Mouse (Mus musculus) mature B cell (primary cell): ENCODE data around the gene Cycs.
"Not testable (repeated sequence)": the region's sequence is repeated elsewhere in the genome, so short reads cannot be mapped to it uniquely, and the experiment has no call there.

ENCODE experiments used
- in situ Hi-C: fragments of 300-500 bp; cut with MboI; formaldehyde crosslinking; loops from 2 replicates; pipeline ENCODE4 v1.14.3; 2019

Cycs gene

GRCm38 (mm10) chr6:50566141-50566996 lies at the start of gene Cycs:
TSS of gene Cycs (minus strand) at chr6:50566538.
- in situ Hi-C loops, result no loop called here

- in situ Hi-C loops, result no loop called here
Observed at GRCm38 (mm10) chr6:50601620-50602019, 35.3 kb upstream of the Cycs start.

GRCm38 (mm10) chr6:50598560-50598959 lies 32.2 kb upstream of the Cycs start:
- in situ Hi-C loops, result no loop called here

- in situ Hi-C loops, result no loop called here
Observed at GRCm38 (mm10) chr6:50596301-50597211, 30.2 kb upstream of the Cycs start, which contains the start of gene 4921507P07Rik. TSS of gene 4921507P07Rik (minus strand) at chr6:50596632.

- in situ Hi-C loops, result no loop called here
Observed at GRCm38 (mm10) chr6:50594372-50594771, 28.0 kb upstream of the Cycs start.

GRCm38 (mm10) chr6:50593334-50593845 lies 27.1 kb upstream of the Cycs start:
- in situ Hi-C loops, result no loop called here

- in situ Hi-C loops, result no loop called here
Observed at GRCm38 (mm10) chr6:50590234-50590633, 23.9 kb upstream of the Cycs start.

GRCm38 (mm10) chr6:50588251-50588650 lies 21.9 kb upstream of the Cycs start:
- in situ Hi-C loops, result no loop called here

- in situ Hi-C loops, result no loop called here
Observed at GRCm38 (mm10) chr6:50587412-50587811, 21.1 kb upstream of the Cycs start.

GRCm38 (mm10) chr6:50586316-50586715 lies 20.0 kb upstream of the Cycs start:
- in situ Hi-C loops, result no loop called here

- in situ Hi-C loops, result no loop called here
Observed at GRCm38 (mm10) chr6:50585733-50586132, 19.4 kb upstream of the Cycs start.

- in situ Hi-C loops, result no loop called here
Observed at GRCm38 (mm10) chr6:50571661-50572060, 5.3 kb upstream of the Cycs start.

- in situ Hi-C loops, result no loop called here
Observed at GRCm38 (mm10) chr6:50566997-50567255, 588 bp upstream of the Cycs start.

GRCm38 (mm10) chr6:50563651-50564050 lies 2.7 kb downstream of the Cycs start:
- in situ Hi-C loops, result no loop called here

- in situ Hi-C loops, result no loop called here
Observed at GRCm38 (mm10) chr6:50562421-50562820, 3.9 kb downstream of the Cycs start.

- in situ Hi-C loops, result no loop called here
Observed at GRCm38 (mm10) chr6:50560776-50561175, 5.6 kb downstream of the Cycs start.

GRCm38 (mm10) chr6:50558877-50559276 lies 7.5 kb downstream of the Cycs start:
- in situ Hi-C loops, result no loop called here

GRCm38 (mm10) chr6:50557566-50557965 lies 8.8 kb downstream of the Cycs start:
- in situ Hi-C loops, result no loop called here

GRCm38 (mm10) chr6:50554223-50554622 lies 12.1 kb downstream of the Cycs start:
- in situ Hi-C loops, result not testable (repeated sequence)

GRCm38 (mm10) chr6:50552881-50553518 lies 13.3 kb downstream of the Cycs start:
- in situ Hi-C loops, result no loop called here

- in situ Hi-C loops, result no loop called here
Observed at GRCm38 (mm10) chr6:50549791-50550190, 16.5 kb downstream of the Cycs start.

GRCm38 (mm10) chr6:50549051-50549450 lies 17.3 kb downstream of the Cycs start:
- in situ Hi-C loops, result no loop called here
